Mouse (Mus musculus) NIH3T3 (cell line): ENCODE results near the gene Ripor1.
"Not testable (repeated sequence)": the region's sequence is repeated elsewhere in the genome, so short reads cannot be mapped to it uniquely, and the experiment has no call there.

ENCODE experiments used
- DNase-seq: peaks from one replicate; pipeline ENCODE4 v3.0.0-alpha.2; 2012; ENCODE audit warnings: low read depth

Gene Ripor1

GRCm38 (mm10) chr8:105604804-105605381, at the start of gene Ripor1:
Gene Ripor1, plus strand, starts transcription at chr8:105605255.
- peak; percentile 85 for DNase-seq

- no peak for DNase-seq
Observed at GRCm38 (mm10) chr8:105562863-105563262, 42.2 kb upstream of the Ripor1 start.

GRCm38 (mm10) chr8:105563871-105564270, 41.2 kb upstream of the Ripor1 start:
- DNase-seq = no peak

GRCm38 (mm10) chr8:105564573-105565229, 40.4 kb upstream of the Ripor1 start:
- not testable (repeated sequence) for DNase-seq

- DNase-seq = peak; percentile 22
Observed at GRCm38 (mm10) chr8:105565401-105565881, 39.6 kb upstream of the Ripor1 start.

GRCm38 (mm10) chr8:105565952-105566702, 38.9 kb upstream of the Ripor1 start, which contains the start of gene Atp6v0d1:
Gene Atp6v0d1, minus strand, starts transcription at chr8:105566047.
- DNase-seq = peak; percentile 100

- no peak for DNase-seq
Observed at GRCm38 (mm10) chr8:105566703-105567595, 38.1 kb upstream of the Ripor1 start.

GRCm38 (mm10) chr8:105571810-105572209, 33.2 kb upstream of the Ripor1 start:
- peak; percentile 63 for DNase-seq

- DNase-seq = peak; percentile 87
Observed at GRCm38 (mm10) chr8:105573427-105573826, 31.6 kb upstream of the Ripor1 start.

- DNase-seq = no peak
Observed at GRCm38 (mm10) chr8:105574741-105575140, 30.3 kb upstream of the Ripor1 start.

- peak; percentile 38 for DNase-seq
Observed at GRCm38 (mm10) chr8:105575538-105575937, 29.5 kb upstream of the Ripor1 start.

- DNase-seq = peak; percentile 36
Observed at GRCm38 (mm10) chr8:105579719-105580118, 25.3 kb upstream of the Ripor1 start.

- peak; percentile 60 for DNase-seq
Observed at GRCm38 (mm10) chr8:105592431-105592830, 12.6 kb upstream of the Ripor1 start.

- peak; percentile 94 for DNase-seq
Observed at GRCm38 (mm10) chr8:105593859-105594258, 11.2 kb upstream of the Ripor1 start.

GRCm38 (mm10) chr8:105594451-105595242, 10.4 kb upstream of the Ripor1 start:
- no peak for DNase-seq

- peak; percentile 75 for DNase-seq
Observed at GRCm38 (mm10) chr8:105596362-105597034, 8.6 kb upstream of the Ripor1 start.

GRCm38 (mm10) chr8:105598777-105599176, 6.3 kb upstream of the Ripor1 start:
- no peak for DNase-seq

GRCm38 (mm10) chr8:105601301-105601700, 3.8 kb upstream of the Ripor1 start:
- peak; percentile 71 for DNase-seq

GRCm38 (mm10) chr8:105602540-105602939, 2.5 kb upstream of the Ripor1 start:
- not testable (repeated sequence) for DNase-seq

GRCm38 (mm10) chr8:105605491-105606188, 585 bp downstream of the Ripor1 start:
- peak; percentile 58 for DNase-seq
